Mouse (Mus musculus): Measurements from ENCODE around the gene Fam216a.

DNA sequence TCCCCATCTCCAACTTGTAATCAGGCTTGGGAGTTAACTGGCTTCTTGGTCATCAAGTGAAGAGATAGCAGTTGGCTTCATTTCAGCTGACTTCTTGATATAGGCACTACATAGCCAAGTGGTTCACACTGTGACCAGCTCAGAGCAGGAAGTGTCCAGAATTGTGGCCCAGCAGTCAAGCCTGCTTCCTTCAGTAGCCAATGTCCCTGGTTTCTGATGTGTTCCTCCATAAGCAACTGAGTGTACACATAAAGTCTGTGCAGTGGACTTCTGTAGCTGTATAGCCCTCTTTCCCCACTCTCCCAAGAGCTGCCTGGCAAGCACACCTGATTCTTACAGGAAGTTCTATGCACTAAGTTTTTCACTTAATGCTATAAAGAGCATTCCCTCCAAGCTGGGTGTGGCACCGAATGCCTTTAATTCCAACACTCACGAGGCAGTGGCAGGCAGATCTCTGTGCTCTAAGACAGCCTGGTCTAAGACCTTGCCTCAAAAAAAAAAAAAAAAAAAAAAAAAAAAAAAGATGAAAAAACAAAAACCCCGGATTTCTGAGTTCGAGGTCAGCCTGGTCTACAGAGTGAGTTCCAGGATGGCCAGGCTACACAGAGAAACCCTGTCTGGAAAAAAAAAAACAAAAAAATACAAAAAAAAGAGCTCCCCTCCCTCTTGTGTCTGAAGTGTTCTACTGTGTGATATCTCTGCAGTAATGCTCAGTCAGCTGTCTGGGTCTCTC is 5.1 kb upstream of the Fam216a start:
- TF ChIP-seq CTCF (conservative IDR thresholded peaks at IDR 0.05 in 1 of 2, IDR thresholded peaks at IDR 0.05 in 1 of 2; ENCODE audit: low read depth in 2 of 2, low read length in 2 of 2) (no peak), POLR2A (IDR thresholded peaks at IDR 0.05; ENCODE audit: low read depth, low read length) (no peak), JUN (IDR thresholded peaks at IDR 0.05; ENCODE audit: insufficient read depth, low read depth, low read length) (no peak), E2F4 (IDR thresholded peaks at IDR 0.05; ENCODE audit: insufficient replicate concordance, low read depth, low read length) (no peak), RCOR1 (conservative IDR thresholded peaks at IDR 0.05; ENCODE audit: low read depth, low read length) (no peak), SIN3A (IDR thresholded peaks at IDR 0.05; ENCODE audit: low read length) (no peak), EP300 (IDR thresholded peaks at IDR 0.05; ENCODE audit: low read length) (no peak), GABPA (IDR thresholded peaks at IDR 0.05; ENCODE audit: insufficient replicate concordance, low read depth, low read length) (no peak), NELFE (IDR thresholded peaks at IDR 0.05; ENCODE audit: low read depth, low read length) (no peak), ELF1 (IDR thresholded peaks at IDR 0.05; ENCODE audit: low read depth, low read length) (no peak), ZKSCAN1 (IDR thresholded peaks at IDR 0.05; ENCODE audit: borderline replicate concordance, low read depth, low read length) (no peak), ZNF384 (IDR thresholded peaks at IDR 0.05; ENCODE audit: low read depth, low read length) (no peak)

All from CH12.LX (cell line).